Mouse (Mus musculus) c-Kit-positive CD71-positive TER-119-positive erythroid progenitor cells, embryonic 14.5 days (primary cell): ENCODE data around the gene H2-Q1.
"Not testable (repeated sequence)": the region's sequence is repeated elsewhere in the genome, so short reads cannot be mapped to it uniquely, and the experiment has no call there.

Source experiments
- DNase-seq: peaks from one replicate; pipeline ENCODE4 v3.0.0-alpha.2; 2013; ENCODE audit warnings: low spot score

The H2-Q1 gene

GRCm38 (mm10) chr17:35320327-35321081 is at the start of gene H2-Q1:
H2-Q1 (plus strand) TSS chr17:35320405.
- DNase-seq = no peak

- no peak for DNase-seq
These were observed 48.0 kb upstream of the H2-Q1 start for GRCm38 (mm10) chr17:35272249-35272648.

GRCm38 (mm10) chr17:35274770-35275169 is 45.4 kb upstream of the H2-Q1 start:
- DNase-seq = peak; percentile 74

GRCm38 (mm10) chr17:35276304-35276864 is 43.8 kb upstream of the H2-Q1 start:
- DNase-seq = no peak

- DNase-seq = no peak
These were observed 42.2 kb upstream of the H2-Q1 start for GRCm38 (mm10) chr17:35278049-35278448.

- no peak for DNase-seq
These were observed 41.1 kb upstream of the H2-Q1 start for GRCm38 (mm10) chr17:35278957-35279688.

GRCm38 (mm10) chr17:35280276-35280675 is 39.9 kb upstream of the H2-Q1 start:
- no peak for DNase-seq

GRCm38 (mm10) chr17:35285431-35285830 is 34.8 kb upstream of the H2-Q1 start:
- DNase-seq = no peak

GRCm38 (mm10) chr17:35295796-35296195 is 24.4 kb upstream of the H2-Q1 start:
- peak; percentile 40 for DNase-seq

- not testable (repeated sequence) for DNase-seq
These were observed 19.8 kb upstream of the H2-Q1 start for GRCm38 (mm10) chr17:35300261-35300945.

GRCm38 (mm10) chr17:35301645-35302258 is 18.5 kb upstream of the H2-Q1 start:
- DNase-seq = peak; percentile 76

- no peak for DNase-seq
These were observed 16.9 kb upstream of the H2-Q1 start for GRCm38 (mm10) chr17:35303271-35303670.

- no peak for DNase-seq
These were observed 16.4 kb upstream of the H2-Q1 start for GRCm38 (mm10) chr17:35303756-35304350.

GRCm38 (mm10) chr17:35304478-35304877 is 15.7 kb upstream of the H2-Q1 start:
- no peak for DNase-seq

GRCm38 (mm10) chr17:35304921-35305320 is 15.3 kb upstream of the H2-Q1 start:
- DNase-seq = not testable (repeated sequence)

- DNase-seq = no peak
These were observed 1.5 kb upstream of the H2-Q1 start for GRCm38 (mm10) chr17:35318671-35319070.

- not testable (repeated sequence) for DNase-seq
These were observed 4.9 kb downstream of the H2-Q1 start for GRCm38 (mm10) chr17:35325124-35325523.

- DNase-seq = not testable (repeated sequence)
These were observed 5.8 kb downstream of the H2-Q1 start for GRCm38 (mm10) chr17:35326000-35326399.

- DNase-seq = not testable (repeated sequence)
These were observed 9.5 kb downstream of the H2-Q1 start for GRCm38 (mm10) chr17:35329714-35330113.

GRCm38 (mm10) chr17:35331546-35331945 is 11.3 kb downstream of the H2-Q1 start:
- not testable (repeated sequence) for DNase-seq

- no peak for DNase-seq
These were observed 22.0 kb downstream of the H2-Q1 start, which contains the start of gene H2-Q2 for GRCm38 (mm10) chr17:35342071-35342671. H2-Q2 (plus strand) TSS chr17:35342242.
